Mouse (Mus musculus) kidney, embryonic 16.5 days (tissue): ENCODE results near the gene Fgd5. TPM values are rescaled to one million over a fixed set of nuclear protein-coding genes. Genes with fewer than 3 reads are reported as not detected.

ENCODE experiments used
- ATAC-seq: fragments of 200-750 bp; cut with Nextera tagmentation; 2 replicates; pipeline ENCODE4 v1.8.0; 2017; ENCODE audit warnings: moderate TSS enrichment; ENCODE audit not compliant: low FRiP score, low TSS enrichment
- H3K27ac ChIP-seq: fragments of 300-500 bp; sonication (generic); 2 replicates; pipeline ENCODE4 v1.5.1; 2014; ENCODE audit warnings: low read length
- H3K27me3 ChIP-seq: fragments of 300-500 bp; sonication (generic); 2 replicates; pipeline ENCODE4 v1.6.1; 2014; ENCODE audit warnings: low read length, control low read depth, mixed read lengths; ENCODE audit not compliant: insufficient read depth
- H3K36me3 ChIP-seq: fragments of 300-500 bp; sonication (generic); 2 replicates; pipeline ENCODE4 v1.6.1; 2014; ENCODE audit warnings: low read length, control low read depth, mixed read lengths; ENCODE audit not compliant: insufficient read depth
- H3K4me1 ChIP-seq: fragments of 300-500 bp; sonication (generic); 2 replicates; pipeline ENCODE4 v1.6.1; 2014; ENCODE audit warnings: low read length, control low read depth, mixed read lengths; ENCODE audit not compliant: insufficient read depth
- H3K4me2 ChIP-seq: fragments of 300-500 bp; sonication (generic); replicated peaks from 2 replicates; pipeline ENCODE4 v1.6.1; 2014; ENCODE audit warnings: low read depth, low read length
- H3K4me3 ChIP-seq: fragments of 300-500 bp; sonication (generic); 2 replicates; pipeline ENCODE4 v1.5.1; 2014; ENCODE audit warnings: mild to moderate bottlenecking, low read length
- H3K9ac ChIP-seq: fragments of 300-500 bp; sonication (generic); replicated peaks from 2 replicates; pipeline ENCODE4 v1.6.1; 2014; ENCODE audit warnings: low read length
- H3K9me3 ChIP-seq: fragments of 300-500 bp; sonication (generic); 2 replicates; pipeline ENCODE4 v1.6.1; 2016; ENCODE audit warnings: low read length, control low read depth
- WGBS: fragments of 180-500 bp; shearing (Covaris S2); extraction: QIAGEN DNeasy Blood & Tissue Kit; methylation state at CpG from one replicate; pipeline ENCODE4 v1.1.7; 2014; 5-methylcytosine and 5-hydroxymethylcytosine counted together
- polyA plus RNA-seq: library from polyadenylated mRNA; unstranded; fragments of >200 nt; fragmentation: Nextera tagmentation; extraction: Ambion mirVana; gene quantifications from 2 replicates; pipeline ENCODE4 v1.2.1, GENCODE M21; 2015

Gene Fgd5
- polyA plus RNA-seq, 1 experiment from 2014 or later: 22.9 TPM

- H3K27me3 ChIP-seq: no peaks in the 10 kb centered on the region
- no peaks in the 10 kb centered on the region for H3K36me3 ChIP-seq
- H3K4me3 ChIP-seq: no peak overlapping the region
- ATAC-seq: peak; percentile 88
- peaks cover 20% of the 10 kb centered on the region for H3K4me1 ChIP-seq
- 25% methylated on average over 9 of the region's 9 CpGs for WGBS
- peak overlapping the region; percentile 70 for H3K27ac ChIP-seq
- no peak overlapping the region for H3K4me2 ChIP-seq
- no peaks in the 10 kb centered on the region for H3K9me3 ChIP-seq
- no peak overlapping the region for H3K9ac ChIP-seq
Observed at GRCm38 (mm10) chr6:91972201-91972646, 6.5 kb upstream of the Fgd5 start.

- Histone ChIP-seq H3K27me3 (no peaks in the 10 kb centered on the region), H3K4me3 (no peak overlapping the region), H3K9me3 (no peaks in the 10 kb centered on the region), H3K4me2 (no peak overlapping the region), H3K9ac (no peak overlapping the region), H3K36me3 (no peaks in the 10 kb centered on the region), H3K27ac (no peak overlapping the region; the same call in 1 of the 2 replicates), H3K4me1 (peaks cover 26% of the 10 kb centered on the region)
- no peak for ATAC-seq
- WGBS: 74% methylated on average over 6 of the region's 6 CpGs
Observed at GRCm38 (mm10) chr6:91973972-91974371, 4.7 kb upstream of the Fgd5 start.

- Histone ChIP-seq H3K27ac (no peak overlapping the region; the same call in 1 of the 2 replicates), H3K4me2 (peak overlapping the region; percentile 78), H3K36me3 (no peaks in the 10 kb centered on the region), H3K4me3 (peak overlapping the region; percentile 66), H3K9me3 (no peaks in the 10 kb centered on the region), H3K27me3 (peaks cover 9% of the 10 kb centered on the region; the same call in 1 of the 2 replicates), H3K9ac (peak overlapping the region; percentile 74), H3K4me1 (peaks cover 18% of the 10 kb centered on the region)
- WGBS: 10% methylated on average over 23 of the region's 23 CpGs
- no peak for ATAC-seq
Observed at GRCm38 (mm10) chr6:91979301-91979996, 771 bp downstream of the Fgd5 start.

- Histone ChIP-seq H3K4me1 (peaks cover 18% of the 10 kb centered on the region), H3K27ac (0 out of 2 replicates have a peak overlapping the region, but pooled peaks have one; percentile 35), H3K4me2 (peak overlapping the region; percentile 78), H3K9me3 (no peaks in the 10 kb centered on the region), H3K27me3 (peaks cover 9% of the 10 kb centered on the region; the same call in 1 of the 2 replicates), H3K9ac (peak overlapping the region; percentile 47; the same call in 1 of the 2 replicates), H3K36me3 (no peaks in the 10 kb centered on the region), H3K4me3 (peak overlapping the region; percentile 66)
- 65% methylated on average over 3 of the region's 3 CpGs for WGBS
- no peak for ATAC-seq
Observed at GRCm38 (mm10) chr6:91980011-91980410, 1.3 kb downstream of the Fgd5 start.

GRCm38 (mm10) chr6:91990101-91990500 lies 11.4 kb downstream of the Fgd5 start:
- Histone ChIP-seq H3K4me2 (no peak overlapping the region), H3K4me1 (peaks cover 23% of the 10 kb centered on the region; the same call in 1 of the 2 replicates), H3K4me3 (no peak overlapping the region), H3K9ac (no peak overlapping the region), H3K36me3 (peaks cover 8% of the 10 kb centered on the region; the same call in 1 of the 2 replicates), H3K27ac (no peak overlapping the region), H3K27me3 (no peaks in the 10 kb centered on the region), H3K9me3 (no peaks in the 10 kb centered on the region)
- no peak for ATAC-seq
- WGBS: 89% methylated on average over 8 of the region's 8 CpGs

- Histone ChIP-seq H3K27ac (no peak overlapping the region), H3K36me3 (0 out of 2 replicates have a peak, but pooled peaks cover 2% of the 10 kb centered on the region), H3K9ac (no peak overlapping the region), H3K4me2 (no peak overlapping the region), H3K9me3 (no peaks in the 10 kb centered on the region), H3K4me3 (no peak overlapping the region), H3K4me1 (peaks cover 23% of the 10 kb centered on the region; the same call in 1 of the 2 replicates), H3K27me3 (no peaks in the 10 kb centered on the region)
- WGBS: 59% methylated on average over 2 of the region's 2 CpGs
- ATAC-seq: no peak
Observed at GRCm38 (mm10) chr6:91992823-91993222, 14.1 kb downstream of the Fgd5 start.

GRCm38 (mm10) chr6:91993795-91994505 lies 15.3 kb downstream of the Fgd5 start:
- Histone ChIP-seq H3K4me3 (no peak overlapping the region), H3K27ac (no peak overlapping the region), H3K4me2 (no peak overlapping the region), H3K9ac (no peak overlapping the region), H3K9me3 (no peaks in the 10 kb centered on the region), H3K4me1 (peaks cover 23% of the 10 kb centered on the region; the same call in 1 of the 2 replicates), H3K27me3 (no peaks in the 10 kb centered on the region), H3K36me3 (no peaks in the 10 kb centered on the region)
- WGBS: 61% methylated on average over 8 of the region's 8 CpGs
- ATAC-seq: no peak

- H3K9me3 ChIP-seq: no peaks in the 10 kb centered on the region
- no peak overlapping the region for H3K4me3 ChIP-seq
- no peaks in the 10 kb centered on the region for H3K36me3 ChIP-seq
- no peak overlapping the region for H3K27ac ChIP-seq
- no peak overlapping the region for H3K4me2 ChIP-seq
- no peak for ATAC-seq
- no peak overlapping the region for H3K9ac ChIP-seq
- H3K27me3 ChIP-seq: no peaks in the 10 kb centered on the region
- H3K4me1 ChIP-seq: peaks cover 23% of the 10 kb centered on the region; the same call in 1 of the 2 replicates
- 69% methylated on average over 8 of the region's 8 CpGs for WGBS
Observed at GRCm38 (mm10) chr6:91996072-91996471, 17.4 kb downstream of the Fgd5 start.

GRCm38 (mm10) chr6:92002558-92003285 lies 24.0 kb downstream of the Fgd5 start:
- Histone ChIP-seq H3K27ac (no peak overlapping the region), H3K4me1 (no peaks in the 10 kb centered on the region), H3K9ac (no peak overlapping the region), H3K4me3 (no peak overlapping the region), H3K27me3 (no peaks in the 10 kb centered on the region), H3K36me3 (no peaks in the 10 kb centered on the region), H3K9me3 (no peaks in the 10 kb centered on the region), H3K4me2 (no peak overlapping the region)
- ATAC-seq: no peak
- 90% methylated on average over 1 of the region's 1 CpGs for WGBS
